Mouse (Mus musculus) neural tube, embryonic 11.5 days (tissue): ENCODE measurements around the gene Sco1. TPM values are rescaled to one million over a fixed set of nuclear protein-coding genes. Genes with fewer than 3 reads are reported as not detected.

Experiments
- ATAC-seq: fragments of 200-750 bp; cut with Nextera tagmentation; 2 replicates; pipeline ENCODE4 v1.8.0; 2017; ENCODE audit warnings: moderate number of reproducible peaks, mild to moderate bottlenecking, moderate TSS enrichment, moderate library complexity; ENCODE audit not compliant: insufficient read depth, low FRiP score, low TSS enrichment
- DNase-seq: peaks from one replicate; pipeline ENCODE4 v3.0.0-alpha.2; 2015; ENCODE audit warnings: low spot score
- H3K27ac ChIP-seq: fragments of 300-500 bp; sonication (generic); 2 replicates; pipeline ENCODE4 v1.5.1; 2014; ENCODE audit warnings: low read depth, mild to moderate bottlenecking, low read length
- H3K27me3 ChIP-seq: fragments of 300-500 bp; sonication (generic); 2 replicates; pipeline ENCODE4 v1.6.1; 2014; ENCODE audit warnings: mild to moderate bottlenecking, low read length, mixed read lengths; ENCODE audit not compliant: control insufficient read depth, insufficient read depth
- H3K36me3 ChIP-seq: fragments of 300-500 bp; sonication (generic); 2 replicates; pipeline ENCODE4 v1.6.1; 2014; ENCODE audit warnings: mild to moderate bottlenecking, low read length, moderate library complexity, mixed read lengths; ENCODE audit not compliant: control insufficient read depth, insufficient read depth
- H3K4me1 ChIP-seq: fragments of 300-500 bp; sonication (generic); 2 replicates; pipeline ENCODE4 v1.6.1; 2014; ENCODE audit warnings: low read length, mixed read lengths; ENCODE audit not compliant: control insufficient read depth, insufficient read depth
- H3K4me2 ChIP-seq: fragments of 300-500 bp; sonication (generic); 2 replicates; pipeline ENCODE4 v1.6.1; 2014; ENCODE audit warnings: low read depth, mild to moderate bottlenecking, moderate library complexity
- H3K4me3 ChIP-seq: fragments of 300-500 bp; sonication (generic); 2 replicates; pipeline ENCODE4 v1.5.1; 2014; ENCODE audit warnings: low read depth, low read length
- H3K9ac ChIP-seq: fragments of 300-500 bp; sonication (generic); 2 replicates; pipeline ENCODE4 v1.6.1; 2014; ENCODE audit warnings: mild to moderate bottlenecking, low read length
- H3K9me3 ChIP-seq: fragments of 300-500 bp; sonication (generic); 2 replicates; pipeline ENCODE4 v1.6.1; 2016; ENCODE audit warnings: low read length; ENCODE audit not compliant: control insufficient read depth
- WGBS: fragments of 180-500 bp; shearing (Covaris S2); extraction: QIAGEN DNeasy Blood & Tissue Kit; methylation state at CpG from one replicate; pipeline ENCODE4 v1.1.7; 2014; 5-methylcytosine and 5-hydroxymethylcytosine counted together
- polyA plus RNA-seq: library from polyadenylated mRNA; unstranded; fragments of >200 nt; fragmentation: Nextera tagmentation; extraction: Ambion mirVana; gene quantifications from 2 replicates; pipeline ENCODE4 v1.2.1, GENCODE M21; 2014

Sco1 gene
- polyA plus RNA-seq: 18.6 and 19.1 TPM in 2 replicates

DNA sequence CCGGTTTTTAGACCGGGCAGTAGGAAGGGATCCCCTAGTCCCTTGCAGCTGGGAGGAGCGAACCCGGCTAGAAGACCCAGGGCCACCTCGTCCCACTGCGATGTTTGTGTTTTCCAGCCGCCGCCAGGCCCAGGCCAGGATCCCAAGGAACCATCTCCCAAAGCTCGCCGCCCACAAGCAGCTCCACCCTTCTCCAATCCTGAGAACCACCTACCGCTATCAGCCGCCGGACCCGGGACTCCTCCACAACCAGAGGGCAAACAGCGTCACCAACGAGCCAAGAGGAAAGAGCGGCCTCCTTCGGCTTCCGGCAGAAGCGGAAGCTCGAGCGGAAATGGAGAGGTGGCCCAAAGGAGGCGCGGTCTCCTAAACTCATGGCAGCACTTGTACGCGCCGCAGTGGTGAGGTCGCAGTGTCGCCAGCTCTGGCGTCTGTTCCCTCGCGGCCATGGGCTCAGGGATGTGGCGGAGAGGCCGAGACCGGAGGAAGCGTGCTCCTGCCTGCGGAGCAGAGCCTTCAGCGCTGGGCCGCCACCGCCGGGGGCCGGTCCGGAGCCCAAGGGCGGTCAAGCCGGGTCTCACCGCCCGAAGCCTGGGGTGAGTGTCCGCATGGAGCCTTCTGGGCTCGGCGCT lies at the start of gene Sco1, which contains the start of gene Adprm:
Gene Sco1, plus strand, starts transcription at position 350 of the 632 bp plus-strand sequence.
Gene Adprm, minus strand, starts transcription at position 274 of the 632 bp plus-strand sequence.
- ATAC-seq (peak; percentile 93), DNase-seq (peak; percentile 87)
- peak within 1 kb of the TSS; percentile 39; the same call in 1 of the 2 replicates for H3K27ac ChIP-seq
- H3K27me3 ChIP-seq: no peaks in the 10 kb centered on the region
- no peaks in the 10 kb centered on the region for H3K9me3 ChIP-seq
- WGBS: under 1% methylated on average over 50 of the region's 50 CpGs
- H3K36me3 ChIP-seq: peaks cover 4% of the 10 kb centered on the region; the same call in 1 of the 2 replicates
- peak within 1 kb of the TSS; percentile 87 for H3K4me3 ChIP-seq
- H3K4me2 ChIP-seq: peak within 1 kb of the TSS; percentile 68
- H3K4me1 ChIP-seq: peaks cover 10% of the 10 kb centered on the region; the same call in 1 of the 2 replicates
- peak within 1 kb of the TSS; percentile 75 for H3K9ac ChIP-seq

GRCm38 (mm10) chr11:67002911-67003310 lies 49.6 kb upstream of the Sco1 start:
- DNase-seq (no peak), ATAC-seq (no peak)
- Histone ChIP-seq H3K9me3 (no peaks in the 10 kb centered on the region), H3K4me2 (no peak overlapping the region), H3K4me3 (no peak overlapping the region), H3K27me3 (no peaks in the 10 kb centered on the region), H3K4me1 (peaks cover 4% of the 10 kb centered on the region; the same call in 1 of the 2 replicates), H3K36me3 (no peaks in the 10 kb centered on the region), H3K27ac (no peak overlapping the region), H3K9ac (no peak overlapping the region)
- WGBS: 74% methylated on average over 2 of the region's 2 CpGs

DNA sequence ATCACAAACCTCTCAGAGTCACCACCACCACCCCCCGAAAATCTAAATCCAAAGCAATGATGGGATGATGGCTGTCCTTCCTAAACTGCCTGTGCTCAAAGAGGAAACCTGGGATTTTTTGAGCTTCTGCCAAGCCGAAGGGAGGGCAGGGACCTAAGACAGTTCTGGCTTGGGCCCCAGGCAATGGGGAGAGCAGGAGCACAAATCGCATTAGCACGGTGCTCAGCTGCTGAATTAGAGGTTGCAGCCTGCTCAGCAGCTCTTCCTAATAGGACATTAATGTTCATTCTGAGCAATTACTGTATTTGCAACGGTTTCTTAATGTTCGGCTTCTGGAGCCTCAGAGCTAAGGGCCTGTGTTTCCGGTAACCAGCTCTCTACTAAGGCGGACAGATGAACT lies 44.5 kb upstream of the Sco1 start:
- no peak for DNase-seq
- no peaks in the 10 kb centered on the region for H3K27me3 ChIP-seq
- 84% methylated on average over 8 of the region's 8 CpGs for WGBS
- H3K4me2 ChIP-seq: no peak overlapping the region
- no peak overlapping the region for H3K9ac ChIP-seq
- no peak overlapping the region for H3K27ac ChIP-seq
- no peaks in the 10 kb centered on the region for H3K36me3 ChIP-seq
- no peak for ATAC-seq
- no peaks in the 10 kb centered on the region for H3K4me1 ChIP-seq
- H3K9me3 ChIP-seq: no peaks in the 10 kb centered on the region
- H3K4me3 ChIP-seq: no peak overlapping the region

DNA sequence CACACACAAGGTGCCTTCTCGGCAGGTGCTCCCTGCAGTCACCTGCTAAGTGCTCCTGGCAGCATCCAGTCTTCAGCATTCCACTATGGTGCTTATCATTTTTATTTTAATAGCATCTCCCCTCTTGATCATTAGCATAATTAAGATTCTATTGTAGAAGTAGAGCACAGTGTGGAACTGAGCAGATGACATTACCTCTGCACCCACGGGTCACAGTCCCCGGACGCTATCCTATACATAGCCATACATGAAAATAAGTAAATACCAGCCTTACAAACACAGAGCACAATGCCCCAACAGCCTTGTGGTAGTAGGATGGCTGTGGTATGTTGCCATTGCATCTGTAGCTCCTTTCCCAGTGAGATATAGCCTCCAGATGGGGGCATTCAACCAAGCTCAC lies 43.9 kb upstream of the Sco1 start:
- Histone ChIP-seq H3K27me3 (no peaks in the 10 kb centered on the region), H3K36me3 (no peaks in the 10 kb centered on the region), H3K4me3 (no peak overlapping the region), H3K27ac (no peak overlapping the region), H3K4me2 (no peak overlapping the region), H3K4me1 (no peaks in the 10 kb centered on the region), H3K9me3 (no peaks in the 10 kb centered on the region), H3K9ac (no peak overlapping the region)
- DNase-seq (no peak), ATAC-seq (no peak)
- 95% methylated on average over 4 of the region's 4 CpGs for WGBS

GRCm38 (mm10) chr11:67010430-67010829 lies 42.0 kb upstream of the Sco1 start:
- H3K27me3 ChIP-seq: no peaks in the 10 kb centered on the region
- no peak overlapping the region for H3K27ac ChIP-seq
- no peak; the same call in 1 of the 2 replicates for ATAC-seq
- no peaks in the 10 kb centered on the region for H3K36me3 ChIP-seq
- no peak overlapping the region for H3K4me2 ChIP-seq
- no peak overlapping the region for H3K9ac ChIP-seq
- H3K4me3 ChIP-seq: no peak overlapping the region
- H3K4me1 ChIP-seq: no peaks in the 10 kb centered on the region
- DNase-seq: peak; percentile 56
- 6% methylated on average over 8 of the region's 8 CpGs for WGBS
- no peaks in the 10 kb centered on the region for H3K9me3 ChIP-seq

DNA sequence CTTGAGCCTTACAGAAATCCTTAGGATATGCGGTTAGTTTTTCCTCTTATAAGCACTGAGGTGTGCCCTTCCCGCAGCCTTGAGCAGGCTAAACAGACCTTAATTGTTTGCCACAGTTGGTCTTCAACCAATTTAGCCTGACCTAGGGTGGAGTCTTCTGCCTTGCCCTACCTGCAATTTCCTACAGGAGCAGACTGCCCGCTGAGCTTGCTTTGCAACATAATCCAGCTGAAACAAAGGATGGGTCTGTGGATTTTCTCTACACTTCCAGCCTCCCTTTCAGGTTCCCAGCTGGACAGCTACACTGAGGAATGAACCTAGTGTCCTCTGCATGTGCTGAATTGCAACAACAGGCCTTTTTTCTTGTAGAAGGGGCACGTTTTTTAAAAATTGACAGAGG lies 40.8 kb upstream of the Sco1 start:
- H3K27me3 ChIP-seq: no peaks in the 10 kb centered on the region
- no peak for DNase-seq
- H3K9ac ChIP-seq: no peak overlapping the region
- H3K4me1 ChIP-seq: no peaks in the 10 kb centered on the region
- no peak overlapping the region for H3K27ac ChIP-seq
- H3K36me3 ChIP-seq: no peaks in the 10 kb centered on the region
- H3K4me2 ChIP-seq: no peak overlapping the region
- no peaks in the 10 kb centered on the region for H3K9me3 ChIP-seq
- no peak for ATAC-seq
- H3K4me3 ChIP-seq: no peak overlapping the region
- WGBS: 17% methylated on average over 4 of the region's 4 CpGs

DNA sequence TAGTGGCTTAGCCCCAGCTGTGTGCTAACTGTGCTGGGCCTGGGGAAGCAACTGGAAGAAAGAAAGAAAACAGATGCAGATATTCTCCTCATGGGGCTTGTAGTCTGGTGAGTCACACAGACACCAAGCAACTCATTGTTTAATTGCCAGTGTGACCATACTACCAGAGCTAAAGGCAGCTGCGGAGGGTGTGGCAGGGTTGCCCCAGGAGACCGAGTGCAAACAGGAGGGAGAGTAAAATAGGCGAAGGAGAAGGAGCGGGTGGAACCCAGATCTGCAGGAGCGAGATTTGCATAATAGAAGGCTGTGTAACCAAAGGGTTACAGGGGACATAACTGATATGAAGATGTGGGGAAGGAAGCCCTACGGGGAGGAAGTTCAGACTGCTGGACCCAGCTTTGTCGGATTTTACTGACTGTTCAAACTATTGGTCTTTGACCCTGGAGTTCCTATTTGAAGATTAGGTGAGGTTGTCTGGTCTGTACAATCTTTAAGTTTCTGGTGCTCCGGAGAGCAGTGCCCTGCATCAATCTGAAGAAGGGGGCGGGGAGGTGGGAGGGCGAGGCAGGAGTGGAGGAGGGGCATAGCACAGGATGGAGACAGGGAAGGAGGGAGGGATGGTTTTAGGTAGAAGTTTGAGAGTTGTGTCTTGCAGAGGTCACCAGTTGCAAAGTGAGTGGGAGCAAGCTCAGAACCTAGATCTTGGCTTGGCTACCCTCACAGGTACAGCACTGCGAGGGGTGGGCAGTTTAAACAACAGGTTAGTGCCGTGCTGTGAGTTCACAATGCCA lies 34.5 kb upstream of the Sco1 start:
- Histone ChIP-seq H3K27me3 (no peaks in the 10 kb centered on the region), H3K4me2 (peak overlapping the region; percentile 3; the same call in 1 of the 2 replicates), H3K4me1 (no peaks in the 10 kb centered on the region; the same call in 1 of the 2 replicates), H3K4me3 (no peak overlapping the region), H3K36me3 (no peaks in the 10 kb centered on the region), H3K9ac (no peak overlapping the region), H3K27ac (no peak overlapping the region), H3K9me3 (no peaks in the 10 kb centered on the region)
- 0 out of 2 replicates have a peak, but pooled peaks have one; percentile 56 for ATAC-seq
- no peak for DNase-seq
- WGBS: 6% methylated on average over 12 of the region's 12 CpGs

DNA sequence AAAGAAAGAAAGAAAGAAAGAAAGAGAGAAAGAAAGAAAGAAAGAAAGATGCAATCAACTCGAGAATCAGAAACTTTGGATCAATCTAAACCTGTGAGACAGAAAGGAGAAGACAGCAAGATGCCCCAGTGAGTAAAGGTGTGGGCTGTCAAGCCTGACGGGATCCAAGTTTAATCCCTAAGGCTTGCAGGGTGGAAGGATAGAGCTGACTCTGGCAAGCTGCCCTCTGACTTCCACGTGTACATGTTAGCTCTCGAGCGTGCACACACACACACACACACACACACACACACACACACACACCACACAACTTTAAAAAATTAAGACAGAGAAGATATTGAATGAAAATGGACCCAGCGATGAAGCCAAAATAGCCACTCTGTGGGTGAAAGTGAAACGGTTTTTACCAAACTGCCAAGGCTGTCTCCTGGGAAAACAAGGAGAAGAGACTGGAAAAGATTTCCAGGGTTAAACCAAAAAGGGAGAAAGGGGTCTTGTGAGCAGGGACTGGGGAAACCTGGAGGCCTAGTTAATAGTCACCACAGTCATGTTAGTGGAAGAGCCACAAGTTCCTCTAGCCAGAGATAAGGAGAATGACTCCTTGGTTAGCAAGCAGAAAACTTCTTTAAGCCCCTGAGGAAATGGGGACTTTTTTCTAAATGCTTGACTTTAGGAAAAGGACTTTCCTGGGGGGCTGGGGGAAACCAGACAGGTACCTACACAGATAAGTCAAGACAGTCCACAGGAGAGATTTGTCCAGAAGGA lies 32.6 kb upstream of the Sco1 start:
- H3K27me3 ChIP-seq: no peaks in the 10 kb centered on the region
- ATAC-seq: no peak
- WGBS: 79% methylated on average over 7 of the region's 7 CpGs
- H3K4me3 ChIP-seq: no peak overlapping the region
- no peaks in the 10 kb centered on the region for H3K36me3 ChIP-seq
- no peak overlapping the region for H3K4me2 ChIP-seq
- no peaks in the 10 kb centered on the region for H3K9me3 ChIP-seq
- H3K9ac ChIP-seq: no peak overlapping the region
- H3K4me1 ChIP-seq: no peaks in the 10 kb centered on the region; the same call in 1 of the 2 replicates
- DNase-seq: no peak
- H3K27ac ChIP-seq: no peak overlapping the region
